Mouse (Mus musculus) liver, adult 2 months (tissue): ENCODE measurements around the gene Grik1.

ENCODE experiments used
- CTCF ChIP-seq: fragments of 200-500 bp; IDR thresholded peaks from 2 replicates; pipeline ENCODE4 v1.5.1; 2011; ENCODE audit warnings: low read depth, low read length, control low read depth
- POLR2A ChIP-seq: fragments of 200-500 bp; IDR thresholded peaks from 2 replicates; pipeline ENCODE4 v1.6.1; 2011; ENCODE audit warnings: low read length, control low read depth; ENCODE audit not compliant: insufficient read depth; ENCODE audit errors: extremely low read depth

GRCm38 (mm10) chr16:88187433-88188037 is 102.5 kb downstream of the Grik1 start:
- TF ChIP-seq CTCF: no peak
- TF ChIP-seq POLR2A: no peak
